Mouse (Mus musculus): ENCODE data around the gene Map7d1. TPM values are rescaled to one million over a fixed set of nuclear protein-coding genes. Genes with fewer than 3 reads are reported as not detected.

Map7d1 gene
- polyA plus RNA-seq, 1 experiment from 2014 or later = 59.8 TPM

- peak overlapping the region; percentile 32 for H3K4me2 ChIP-seq (ENCODE audit: low read length)
Observed at GRCm38 (mm10) chr4:126259523-126260160, 3.5 kb upstream of the Map7d1 start.

GRCm38 (mm10) chr4:126259063-126259462, 2.9 kb upstream of the Map7d1 start:
- H3K9me3 ChIP-seq (ENCODE audit: control insufficient read depth, low read length) = no peaks in the 10 kb centered on the region
- H3K9ac ChIP-seq (ENCODE audit: low read depth, low read length) = peak overlapping the region; percentile 39; the same call in 1 of the 2 replicates
- H3K27me3 ChIP-seq (replicated peaks; ENCODE audit: control insufficient read depth, insufficient read depth, low read length) = no peaks in the 10 kb centered on the region
- H3K27ac ChIP-seq (ENCODE audit: low read depth, low read length) = peak overlapping the region; percentile 36; the same call in 1 of the 2 replicates
- WGBS = 34% methylated on average over 3 of the region's 3 CpGs
- no peak overlapping the region for H3K4me2 ChIP-seq (ENCODE audit: low read length)
- peaks cover 36% of the 10 kb centered on the region for H3K4me1 ChIP-seq (ENCODE audit: control insufficient read depth, insufficient read depth, low read depth, low read length)
- H3K4me3 ChIP-seq (ENCODE audit: low read length) = no peak overlapping the region
- ATAC-seq = no peak
- no peaks in the 10 kb centered on the region for H3K36me3 ChIP-seq (ENCODE audit: control insufficient read depth, insufficient read depth, low read length)

More at GRCm38 (mm10) chr4:126259523-126260160, 3.5 kb upstream of the Map7d1 start:
- Histone ChIP-seq H3K36me3 (ENCODE audit: control insufficient read depth, insufficient read depth, low read length) (no peaks in the 10 kb centered on the region), H3K9ac (ENCODE audit: low read depth, low read length) (peak overlapping the region; percentile 46; the same call in 1 of the 2 replicates), H3K9me3 (ENCODE audit: control insufficient read depth, low read length) (no peaks in the 10 kb centered on the region), H3K27ac (ENCODE audit: low read depth, low read length) (peak overlapping the region; percentile 69), H3K4me1 (ENCODE audit: control insufficient read depth, insufficient read depth, low read depth, low read length) (peaks cover 31% of the 10 kb centered on the region), H3K27me3 (replicated peaks; ENCODE audit: control insufficient read depth, insufficient read depth, low read length) (no peaks in the 10 kb centered on the region), H3K4me3 (ENCODE audit: low read length) (no peak overlapping the region)
- WGBS = 1% methylated on average over 15 of the region's 15 CpGs
- no peak for ATAC-seq

DNA sequence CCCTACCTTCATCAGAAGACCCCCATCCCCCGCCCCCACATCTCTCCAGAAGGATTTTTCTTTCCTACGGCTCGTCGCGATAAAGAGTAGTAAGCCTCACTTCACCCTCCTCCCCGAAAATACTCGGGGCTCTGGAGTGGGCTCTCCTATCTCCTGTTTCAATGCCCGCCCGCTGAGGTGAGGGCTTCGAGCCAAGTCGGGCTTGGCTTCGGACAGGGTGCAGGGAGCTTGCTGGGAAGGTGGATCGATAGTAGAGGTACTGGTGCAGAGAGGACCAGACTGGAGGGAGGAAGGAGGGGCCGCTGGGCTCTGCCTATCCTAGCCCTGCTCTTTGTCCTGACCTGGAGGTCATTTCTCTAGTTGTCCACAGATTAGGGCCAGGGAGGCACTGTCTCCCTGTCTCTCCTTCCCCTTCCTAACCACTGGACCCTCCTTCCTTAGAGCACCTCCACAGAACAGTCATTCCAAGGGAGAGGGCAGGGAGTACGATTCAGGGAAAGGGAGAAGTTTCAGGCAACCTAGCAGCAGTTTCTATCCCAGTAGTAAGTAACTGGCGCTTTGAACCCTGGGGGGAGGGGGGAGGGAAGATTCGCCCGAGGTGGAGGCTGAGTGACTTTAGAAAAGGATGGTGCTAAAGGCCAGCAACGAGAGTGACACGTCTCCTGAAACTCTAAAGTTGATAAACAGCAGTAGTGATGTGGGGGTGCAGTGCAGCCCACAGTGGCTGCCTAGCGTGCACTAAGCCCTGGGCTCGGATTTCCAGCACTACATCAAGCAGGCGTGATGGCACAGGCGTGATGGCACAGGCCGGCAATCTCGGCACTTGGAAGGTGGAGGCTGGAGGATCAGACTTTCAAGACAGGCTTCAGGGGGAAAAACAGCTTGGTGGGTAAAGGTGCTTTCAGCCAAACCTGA, 1.1 kb upstream of the Map7d1 start:
- Histone ChIP-seq H3K4me3 (ENCODE audit: low read length) (peak overlapping the region; percentile 96), H3K4me2 (ENCODE audit: low read length) (peak overlapping the region; percentile 94), H3K27me3 (replicated peaks; ENCODE audit: control insufficient read depth, insufficient read depth, low read length) (no peaks in the 10 kb centered on the region), H3K36me3 (ENCODE audit: control insufficient read depth, insufficient read depth, low read length) (no peaks in the 10 kb centered on the region), H3K9me3 (ENCODE audit: control insufficient read depth, low read length) (no peaks in the 10 kb centered on the region), H3K4me1 (ENCODE audit: control insufficient read depth, insufficient read depth, low read depth, low read length) (peaks cover 44% of the 10 kb centered on the region), H3K27ac (ENCODE audit: low read depth, low read length) (peak overlapping the region; percentile 93), H3K9ac (ENCODE audit: low read depth, low read length) (peak overlapping the region; percentile 83)
- no peak for ATAC-seq
- WGBS = 3% methylated on average over 26 of the region's 26 CpGs

GRCm38 (mm10) chr4:126255113-126256001, 786 bp downstream of the Map7d1 start:
- no peaks in the 10 kb centered on the region for H3K27me3 ChIP-seq (replicated peaks; ENCODE audit: control insufficient read depth, insufficient read depth, low read length)
- peak overlapping the region; percentile 83 for H3K9ac ChIP-seq (ENCODE audit: low read depth, low read length)
- H3K36me3 ChIP-seq (ENCODE audit: control insufficient read depth, insufficient read depth, low read length) = no peaks in the 10 kb centered on the region
- ATAC-seq = peak; percentile 25
- WGBS = under 1% methylated on average over 50 of the region's 50 CpGs
- peak overlapping the region; percentile 94 for H3K4me2 ChIP-seq (ENCODE audit: low read length)
- no peaks in the 10 kb centered on the region for H3K9me3 ChIP-seq (ENCODE audit: control insufficient read depth, low read length)
- peaks cover 58% of the 10 kb centered on the region for H3K4me1 ChIP-seq (ENCODE audit: control insufficient read depth, insufficient read depth, low read depth, low read length)
- H3K27ac ChIP-seq (ENCODE audit: low read depth, low read length) = peak overlapping the region; percentile 93
- H3K4me3 ChIP-seq (ENCODE audit: low read length) = peak overlapping the region; percentile 96

GRCm38 (mm10) chr4:126254315-126255112, 1.6 kb downstream of the Map7d1 start:
- 17% methylated on average over 9 of the region's 9 CpGs for WGBS
- peak overlapping the region; percentile 83 for H3K9ac ChIP-seq (ENCODE audit: low read depth, low read length)
- no peaks in the 10 kb centered on the region for H3K9me3 ChIP-seq (ENCODE audit: control insufficient read depth, low read length)
- H3K4me2 ChIP-seq (ENCODE audit: low read length) = peak overlapping the region; percentile 94
- no peaks in the 10 kb centered on the region for H3K36me3 ChIP-seq (ENCODE audit: control insufficient read depth, insufficient read depth, low read length)
- H3K4me3 ChIP-seq (ENCODE audit: low read length) = peak overlapping the region; percentile 96
- no peaks in the 10 kb centered on the region for H3K27me3 ChIP-seq (replicated peaks; ENCODE audit: control insufficient read depth, insufficient read depth, low read length)
- peak; percentile 31 for ATAC-seq
- peak overlapping the region; percentile 93 for H3K27ac ChIP-seq (ENCODE audit: low read depth, low read length)
- H3K4me1 ChIP-seq (ENCODE audit: control insufficient read depth, insufficient read depth, low read depth, low read length) = peaks cover 53% of the 10 kb centered on the region

GRCm38 (mm10) chr4:126253637-126254272, 2.4 kb downstream of the Map7d1 start:
- Histone ChIP-seq H3K9me3 (ENCODE audit: control insufficient read depth, low read length) (no peaks in the 10 kb centered on the region), H3K4me2 (ENCODE audit: low read length) (peak overlapping the region; percentile 94), H3K4me1 (ENCODE audit: control insufficient read depth, insufficient read depth, low read depth, low read length) (peaks cover 48% of the 10 kb centered on the region), H3K9ac (ENCODE audit: low read depth, low read length) (peak overlapping the region; percentile 23; the same call in 1 of the 2 replicates), H3K4me3 (ENCODE audit: low read length) (peak overlapping the region; percentile 96), H3K27ac (ENCODE audit: low read depth, low read length) (no peak overlapping the region), H3K27me3 (replicated peaks; ENCODE audit: control insufficient read depth, insufficient read depth, low read length) (no peaks in the 10 kb centered on the region), H3K36me3 (ENCODE audit: control insufficient read depth, insufficient read depth, low read length) (no peaks in the 10 kb centered on the region)
- 69% methylated on average over 14 of the region's 14 CpGs for whole genome bisulfite sequencing
- ATAC-seq = no peak

DNA sequence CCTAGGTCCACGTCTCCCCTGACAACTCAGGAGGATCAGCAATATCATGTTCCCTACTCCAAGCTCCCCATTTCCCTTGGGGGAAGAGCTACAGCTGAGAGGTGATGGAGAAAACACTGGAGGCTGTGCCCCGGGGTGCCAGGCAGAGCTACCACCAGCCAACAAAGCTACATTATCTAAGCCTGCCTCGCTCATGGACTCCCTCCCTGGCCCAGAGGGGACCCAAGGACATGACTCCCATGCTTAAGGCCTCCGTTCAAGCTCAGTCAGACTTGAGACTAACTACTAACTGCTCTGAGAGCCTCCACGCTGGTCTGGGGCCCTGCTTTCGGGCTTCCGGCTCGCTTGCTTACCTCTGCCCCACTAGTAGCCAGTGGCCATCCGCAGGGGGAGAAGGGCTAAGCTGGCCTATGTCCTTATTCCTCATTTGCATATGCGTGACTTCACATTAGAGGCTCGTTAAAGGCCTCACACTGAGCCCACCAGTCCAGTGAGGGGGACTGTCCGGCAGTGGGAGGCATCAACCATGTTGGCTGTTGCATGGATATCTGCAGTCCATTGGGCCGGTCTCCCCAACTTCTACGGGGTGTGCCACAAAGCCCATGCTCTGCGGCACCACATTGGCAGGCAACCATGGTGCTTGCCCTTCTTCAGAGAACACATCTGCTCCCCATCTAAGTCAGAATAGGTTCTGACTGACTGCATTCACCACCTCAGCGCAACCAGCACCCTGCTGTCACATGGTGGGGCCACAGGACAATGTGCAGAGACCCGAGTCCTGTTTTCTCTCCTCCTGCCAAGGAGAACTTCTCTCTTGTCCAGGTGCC, 3.5 kb downstream of the Map7d1 start:
- peaks cover 55% of the 10 kb centered on the region for H3K4me1 ChIP-seq (ENCODE audit: control insufficient read depth, insufficient read depth, low read depth, low read length)
- no peaks in the 10 kb centered on the region for H3K9me3 ChIP-seq (ENCODE audit: control insufficient read depth, low read length)
- peak overlapping the region; percentile 25; the same call in 1 of the 2 replicates for H3K27ac ChIP-seq (ENCODE audit: low read depth, low read length)
- 61% methylated on average over 17 of the region's 17 CpGs for WGBS
- H3K27me3 ChIP-seq (replicated peaks; ENCODE audit: control insufficient read depth, insufficient read depth, low read length) = no peaks in the 10 kb centered on the region
- peak overlapping the region; percentile 47 for H3K9ac ChIP-seq (ENCODE audit: low read depth, low read length)
- peak overlapping the region; percentile 27 for H3K4me2 ChIP-seq (ENCODE audit: low read length)
- H3K4me3 ChIP-seq (ENCODE audit: low read length) = no peak overlapping the region; the same call in 1 of the 2 replicates
- no peaks in the 10 kb centered on the region for H3K36me3 ChIP-seq (ENCODE audit: control insufficient read depth, insufficient read depth, low read length)
- no peak for ATAC-seq
